Mouse (Mus musculus): Measurements from ENCODE around the gene Rgs6.
A peak's percentile ranks its signal among the peaks of the same experiment; 100 is the strongest.

Gene Rgs6

GRCm38 (mm10) chr12:83038779-83039178 lies 450.7 kb downstream of the Rgs6 start:
- no peak for DNase-seq (ENCODE audit: low spot score)

GRCm38 (mm10) chr12:83039859-83040258 lies 451.8 kb downstream of the Rgs6 start:
- no peak for DNase-seq (ENCODE audit: low spot score)

- DNase-seq (ENCODE audit: low spot score), result no peak
Measured at GRCm38 (mm10) chr12:83043980-83044620, 456.0 kb downstream of the Rgs6 start.

DNA sequence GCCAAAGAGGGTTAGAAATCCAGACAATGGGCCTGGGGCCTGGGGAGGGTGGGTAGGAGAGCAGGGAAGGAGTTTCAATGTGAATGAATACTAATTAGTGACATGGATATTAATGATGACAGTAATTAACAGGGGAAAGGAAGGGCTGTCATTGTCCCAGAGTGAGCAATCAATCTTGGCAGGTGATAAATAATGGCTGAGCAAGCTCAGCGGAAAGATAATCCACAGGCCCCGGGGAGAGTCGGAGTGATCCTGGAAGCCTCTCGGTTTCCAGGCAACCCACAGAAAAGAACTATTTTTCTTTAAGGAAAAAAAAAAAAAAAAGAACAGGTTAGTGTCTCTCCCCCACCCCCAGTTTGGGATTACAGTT lies 456.5 kb downstream of the Rgs6 start:
- DNase-seq (ENCODE audit: low spot score), result no peak

- DNase-seq (ENCODE audit: low spot score), result peak; percentile 12
Measured at GRCm38 (mm10) chr12:83045001-83045531, 457.0 kb downstream of the Rgs6 start.

DNA sequence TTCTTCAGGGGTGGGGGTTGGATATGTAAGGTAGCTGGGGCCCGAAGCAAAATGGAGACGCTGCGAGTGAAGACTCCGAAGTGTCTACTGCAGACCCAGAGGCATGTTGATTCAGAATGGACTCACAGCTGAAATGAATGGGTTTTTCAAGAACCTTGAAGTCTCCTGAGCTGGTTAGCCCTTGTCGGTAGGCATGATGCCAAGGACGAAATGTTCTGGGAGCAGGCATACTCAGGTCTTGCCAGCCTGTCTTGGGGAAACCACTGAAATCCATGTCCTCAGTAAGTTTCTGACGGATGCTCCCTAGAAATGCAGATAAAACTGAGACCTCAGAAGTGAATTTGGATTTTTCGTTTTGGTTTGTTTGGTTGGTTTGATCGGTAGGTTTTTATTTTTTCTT lies 458.6 kb downstream of the Rgs6 start:
- no peak for DNase-seq (ENCODE audit: low spot score)

DNA sequence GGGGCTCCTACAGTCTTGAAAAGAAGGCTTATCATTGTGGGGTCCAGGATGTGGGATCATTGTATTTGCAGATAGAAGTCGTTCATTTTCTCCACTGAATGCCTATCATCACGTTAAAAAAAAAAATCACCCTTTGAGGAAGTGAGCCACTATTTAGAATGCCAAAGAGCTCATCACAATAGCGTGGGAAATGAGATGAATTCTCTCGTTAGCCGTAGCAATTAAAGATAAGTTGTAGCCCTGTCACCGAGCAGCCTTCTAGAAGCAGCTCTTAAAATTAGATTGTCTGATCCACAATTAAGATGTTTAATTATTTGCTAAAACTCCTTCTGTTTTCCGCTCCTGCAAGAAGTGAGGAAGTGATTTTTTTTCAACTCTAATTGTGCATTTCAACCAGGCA lies 459.6 kb downstream of the Rgs6 start:
- DNase-seq (ENCODE audit: low spot score), result no peak

GRCm38 (mm10) chr12:83050514-83050913 lies 462.4 kb downstream of the Rgs6 start:
- no peak for DNase-seq (ENCODE audit: low spot score)

DNA sequence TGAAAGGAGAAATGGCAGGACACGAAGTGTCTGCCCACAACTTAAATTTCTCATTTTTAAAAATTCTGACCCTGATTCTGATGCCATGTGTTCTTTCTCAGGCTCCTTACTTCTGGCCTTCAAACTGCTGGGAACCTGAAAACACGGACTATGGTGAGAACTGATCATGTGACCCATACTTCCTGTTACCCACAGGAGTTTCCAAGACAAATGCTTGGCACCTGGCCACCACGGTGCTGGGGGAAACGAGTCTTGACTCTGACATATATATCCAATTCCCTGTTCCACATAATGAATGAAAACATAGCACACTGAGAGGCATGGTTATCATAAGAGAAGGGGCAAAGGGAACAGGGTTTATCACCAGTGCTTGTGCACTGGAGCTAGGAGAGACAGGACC lies 464.3 kb downstream of the Rgs6 start:
- DNase-seq (ENCODE audit: low spot score), result no peak

GRCm38 (mm10) chr12:83055690-83056089 lies 467.6 kb downstream of the Rgs6 start:
- no peak for DNase-seq (ENCODE audit: low spot score)

- no peak for DNase-seq (ENCODE audit: low spot score)
Measured at GRCm38 (mm10) chr12:83066426-83066825, 478.3 kb downstream of the Rgs6 start.

DNA sequence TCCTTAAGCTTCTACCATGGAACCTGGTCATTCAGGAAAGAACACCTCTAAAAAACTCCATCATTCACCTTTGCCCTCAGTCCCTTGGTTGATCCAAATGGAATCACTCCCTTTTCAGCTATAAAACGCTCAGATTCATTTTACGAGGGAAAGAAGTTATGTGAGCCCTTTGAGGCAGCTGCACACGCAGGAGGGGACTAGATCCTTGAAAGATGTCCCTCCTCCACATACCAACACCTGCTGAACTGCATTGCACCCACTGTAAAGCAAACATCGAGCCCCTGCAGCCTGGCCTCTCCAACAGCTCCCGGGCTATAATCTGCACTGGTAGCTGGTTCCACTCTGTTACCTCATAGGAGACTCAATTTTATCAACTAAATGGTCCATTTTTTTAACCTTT lies 482.8 kb downstream of the Rgs6 start:
- no peak for DNase-seq (ENCODE audit: low spot score)

GRCm38 (mm10) chr12:83072181-83072887 lies 484.2 kb downstream of the Rgs6 start:
- DNase-seq (ENCODE audit: low spot score), result peak; percentile 8

GRCm38 (mm10) chr12:83072951-83073878 lies 485.1 kb downstream of the Rgs6 start:
- DNase-seq (ENCODE audit: low spot score), result no peak

DNA sequence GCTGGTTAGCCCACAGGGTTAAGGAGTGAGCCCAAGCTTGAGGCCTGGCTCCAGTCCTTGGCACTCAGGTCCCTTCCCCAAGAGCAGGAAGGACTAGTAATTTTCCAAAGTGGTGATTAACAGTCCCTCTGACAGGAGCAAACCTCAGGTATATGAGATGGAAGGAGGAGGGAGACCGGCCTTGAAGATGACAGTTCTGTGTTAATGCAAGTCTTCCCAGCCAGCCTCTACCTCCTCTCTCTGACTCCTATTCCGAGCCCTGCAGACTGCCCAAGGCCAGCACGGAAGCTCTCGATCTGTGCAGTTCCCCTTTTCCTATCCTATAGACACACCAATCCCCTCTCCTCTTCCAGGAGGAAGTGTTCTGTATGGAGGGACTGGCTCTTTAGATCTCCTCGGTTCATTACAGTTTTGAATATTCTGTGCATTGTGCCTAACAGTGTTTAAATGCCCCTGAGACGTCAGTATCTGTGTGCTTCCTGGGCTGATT lies 485.8 kb downstream of the Rgs6 start:
- no peak for DNase-seq (ENCODE audit: low spot score)

DNA sequence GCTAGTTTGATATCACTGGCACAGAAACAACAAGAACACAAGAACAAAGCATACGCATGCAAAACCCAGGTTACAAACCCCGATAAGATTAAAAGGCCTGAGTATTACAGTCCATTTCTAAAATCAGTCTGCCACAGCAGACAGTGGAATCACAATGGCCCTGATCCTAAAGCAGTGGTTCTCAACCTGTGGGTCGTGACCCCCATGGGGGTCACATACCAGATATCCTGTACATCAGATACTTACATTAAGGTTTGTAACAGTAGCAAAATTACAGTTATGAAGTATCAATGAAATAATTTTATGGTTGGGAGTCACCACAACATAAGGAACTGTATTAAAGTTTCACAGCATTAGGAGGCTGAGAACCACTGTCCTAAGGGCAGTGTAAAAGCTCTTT lies 488.1 kb downstream of the Rgs6 start:
- no peak for DNase-seq (ENCODE audit: low spot score)

GRCm38 (mm10) chr12:83077486-83077885 lies 489.4 kb downstream of the Rgs6 start:
- DNase-seq (ENCODE audit: low spot score), result no peak

DNA sequence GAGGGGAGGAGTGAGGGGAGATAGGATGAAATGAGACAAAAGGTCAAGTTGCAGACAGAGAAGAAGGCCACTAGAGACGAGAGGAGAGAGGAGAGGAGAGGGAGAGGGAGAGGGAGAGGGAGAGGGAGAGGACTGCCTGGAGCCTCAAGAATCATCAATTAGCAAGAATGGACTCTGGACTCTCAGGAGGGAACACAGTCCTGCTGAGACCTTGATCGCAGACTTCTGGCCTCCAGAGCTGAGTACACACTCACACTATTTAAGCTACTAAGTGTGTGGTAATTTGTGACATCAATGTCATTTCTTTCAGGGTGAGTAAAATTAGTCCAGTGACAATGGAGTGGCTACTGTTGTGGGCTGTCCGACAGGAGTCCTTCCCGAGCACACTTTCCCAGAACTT lies 495.3 kb downstream of the Rgs6 start:
- DNase-seq (ENCODE audit: low spot score), result no peak

DNA sequence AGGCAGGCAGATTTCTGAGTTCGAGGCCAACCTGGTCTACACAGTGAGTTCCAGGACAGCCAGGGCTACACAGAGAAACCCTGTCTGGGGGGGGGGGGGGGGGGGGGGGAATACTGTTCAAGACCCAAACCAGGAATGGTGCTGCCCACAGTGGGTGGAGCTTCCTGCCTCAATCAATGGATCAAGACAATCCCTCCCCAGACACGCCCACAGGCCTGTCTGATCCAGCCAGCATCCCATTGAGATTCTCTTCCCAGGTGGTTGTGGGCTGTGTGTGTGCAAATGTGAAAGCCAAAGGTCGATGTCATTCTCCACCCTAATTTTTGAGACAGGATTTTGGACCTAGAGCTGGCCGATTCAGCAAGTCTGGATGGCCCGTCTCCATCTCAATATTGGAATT lies 496.5 kb downstream of the Rgs6 start:
- DNase-seq (ENCODE audit: low spot score), result no peak

- DNase-seq (ENCODE audit: low spot score), result no peak
Measured at GRCm38 (mm10) chr12:83087010-83087409, 498.9 kb downstream of the Rgs6 start.

DNA sequence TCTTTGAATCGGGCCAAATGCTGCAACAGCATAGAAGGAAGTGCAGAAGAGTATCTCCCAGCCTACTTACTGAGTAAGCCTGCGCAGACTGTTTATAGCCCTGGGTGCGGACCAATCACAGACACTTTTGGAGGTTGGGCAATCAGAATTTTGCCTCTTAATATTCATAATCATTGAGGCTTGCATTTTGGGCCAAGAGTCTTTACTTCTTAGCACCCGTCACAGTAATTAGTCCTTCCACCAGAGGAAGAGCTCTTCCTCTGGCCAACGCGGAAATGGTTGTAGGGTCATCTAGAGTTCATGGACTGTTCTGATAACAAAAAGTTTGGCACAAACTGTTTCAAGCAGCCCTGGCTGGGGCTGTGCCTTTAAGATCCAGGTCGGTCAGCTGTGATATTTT lies 499.5 kb downstream of the Rgs6 start:
- DNase-seq (ENCODE audit: low spot score), result no peak

DNA sequence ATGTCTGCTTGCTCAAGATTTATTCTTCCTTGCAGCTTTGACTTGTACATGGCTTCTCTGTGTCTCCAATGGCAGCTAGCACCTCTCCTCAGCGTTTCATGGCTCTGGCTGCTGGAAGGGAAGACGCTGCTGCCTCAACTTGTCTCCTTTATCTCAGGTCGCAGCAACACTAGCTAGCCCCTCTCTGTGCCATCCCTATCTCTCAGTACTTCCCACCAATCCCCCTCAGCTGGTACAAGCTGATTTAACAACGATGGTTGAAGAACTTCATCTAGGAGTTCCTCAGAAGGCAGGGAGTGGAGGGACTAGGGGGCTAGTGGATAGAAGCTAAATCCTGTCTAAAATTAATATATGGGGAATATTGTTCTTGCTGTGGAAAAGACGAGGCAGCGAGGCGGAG lies 503.9 kb downstream of the Rgs6 start:
- DNase-seq (ENCODE audit: low spot score), result no peak

DNA sequence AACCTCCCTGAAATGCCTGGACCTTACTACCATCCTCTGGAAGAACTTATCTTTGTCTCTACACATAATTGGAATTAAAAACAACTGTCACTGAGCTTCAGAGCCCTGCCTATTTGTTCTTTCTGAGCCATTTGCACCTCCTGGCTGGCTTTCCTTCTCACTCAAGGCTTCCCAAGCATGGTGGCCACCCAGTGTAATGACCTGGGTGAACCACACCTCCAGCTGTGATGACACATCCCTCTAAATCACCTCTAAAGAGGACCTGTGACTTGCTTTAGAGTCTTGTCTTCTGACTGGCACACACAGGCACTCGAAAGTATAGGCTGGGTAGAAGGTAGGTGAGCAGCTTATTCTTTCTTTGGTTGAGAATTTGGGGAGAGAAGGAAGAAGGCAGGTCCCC lies 509.7 kb downstream of the Rgs6 start:
- no peak for DNase-seq (ENCODE audit: low spot score)
